Mouse (Mus musculus): ENCODE results near the gene Bcan. TPM values are rescaled to one million over a fixed set of nuclear protein-coding genes. Genes with fewer than 3 reads are reported as not detected.

Bcan gene
- total RNA-seq, 2 experiments from 2014 or later = 45.9 to 47.8 TPM

- no peak for DNase-seq
Measured at GRCm38 (mm10) chr3:87945781-87946540, 54.1 kb downstream of the Bcan start.

GRCm38 (mm10) chr3:87944838-87945600 lies 55.0 kb downstream of the Bcan start:
- no peak for DNase-seq

GRCm38 (mm10) chr3:87943586-87943985 lies 56.4 kb downstream of the Bcan start:
- no peak for DNase-seq

- DNase-seq = no peak
Measured at GRCm38 (mm10) chr3:87942471-87942870, 57.6 kb downstream of the Bcan start.

GRCm38 (mm10) chr3:87940611-87941010 lies 59.4 kb downstream of the Bcan start:
- no peak for DNase-seq

Other genes with a start within 250 kb of the Bcan start
- gene Ntrk1, start 205.1 kb downstream of the Bcan start, total RNA-seq (2021) = 1 to 10 TPM; 3.8 to 6.8 TPM
- under 1 TPM; 0.56 to 0.86 TPM for gene Insrr, start 203.3 kb downstream of the Bcan start, total RNA-seq (2021)
- gene Pear1, start 175.9 kb downstream of the Bcan start, total RNA-seq (2021) = 10 to 100 TPM; 20.3 to 30.7 TPM
- gene Sh2d2a, start 153.5 kb downstream of the Bcan start, total RNA-seq (2021) = under 1 TPM in 1 of 2 experiments, not detected in 1; 0.36 TPM
- gene Prcc, start 114.6 kb downstream of the Bcan start, total RNA-seq (2021) = 10 to 100 TPM; 49.2 to 57.4 TPM
- 100 to 1,000 TPM; 187 TPM for gene Hdgf, start 93.9 kb downstream of the Bcan start, total RNA-seq (2021)
- 100 to 1,000 TPM; 116 to 130 TPM for gene Mrpl24, start 80.7 kb downstream of the Bcan start, total RNA-seq (2021)
- gene Isg20l2, start 69.9 kb downstream of the Bcan start, total RNA-seq (2021) = 10 to 100 TPM; 20.7 to 22.0 TPM
- 10 to 100 TPM; 14.3 to 16.1 TPM for gene Rrnad1, start 69.5 kb downstream of the Bcan start, total RNA-seq (2021)
- under 1 TPM in 1 of 2 experiments, not detected in 1; 0.33 TPM for gene Crabp2, start 51.6 kb downstream of the Bcan start, total RNA-seq (2021)
- 10 to 100 TPM in 1 of 2 experiments, 1 to 10 TPM in 1; 8.8 to 13.3 TPM for gene Nes, start 29.2 kb downstream of the Bcan start, total RNA-seq (2021)
- gene Hapln2, start 27.4 kb upstream of the Bcan start, total RNA-seq (2021) = not detected
- 10 to 100 TPM; 12.9 to 20.4 TPM for gene Gpatch4, start 42.9 kb upstream of the Bcan start, total RNA-seq (2021)
- 100 to 1,000 TPM; 127 to 140 TPM for gene Naxe, start 58.3 kb upstream of the Bcan start, total RNA-seq (2021)
- gene Ttc24, start 78.1 kb upstream of the Bcan start, total RNA-seq (2021) = not detected
- gene Iqgap3, start 81.7 kb upstream of the Bcan start, total RNA-seq (2021) = 1 to 10 TPM; 2.1 to 2.2 TPM
- gene Mef2d, start 142.1 kb upstream of the Bcan start, total RNA-seq (2021) = 10 to 100 TPM; 85.1 to 99.4 TPM